Mouse (Mus musculus): ENCODE data around the gene Prpf39. TPM values are rescaled to one million over a fixed set of nuclear protein-coding genes. Genes with fewer than 3 reads are reported as not detected.

Prpf39 gene
- polyA plus RNA-seq, 1 experiment from 2014 or later: 34.4 TPM

GRCm38 (mm10) chr12:65048799-65049198 lies 12.7 kb downstream of the Prpf39 start:
- Histone ChIP-seq H3K9ac (ENCODE audit: low read depth, low read length) (no peak overlapping the region), H3K4me3 (replicated peaks; ENCODE audit: low read depth, low read length) (no peak overlapping the region), H3K27ac (no peak overlapping the region), H3K4me2 (ENCODE audit: low read length) (no peak overlapping the region), H3K36me3 (ENCODE audit: insufficient read depth, low read length) (peaks cover 17% of the 10 kb centered on the region), H3K9me3 (replicated peaks; ENCODE audit: low read length) (no peaks in the 10 kb centered on the region), H3K4me1 (replicated peaks; ENCODE audit: insufficient read depth, low read length) (no peaks in the 10 kb centered on the region), H3K27me3 (ENCODE audit: insufficient read depth, low read length) (no peaks in the 10 kb centered on the region)
- ATAC-seq (replicated peaks; ENCODE audit: low FRiP score, low read depth) (no peak), DNase-seq (ENCODE audit: low spot score) (no peak)
- no peak for TF ChIP-seq CTCF (IDR thresholded peaks at IDR 0.05; ENCODE audit: low read depth)

GRCm38 (mm10) chr12:65058203-65058602 lies 22.1 kb downstream of the Prpf39 start:
- WGBS: 80% methylated on average over 2 of the region's 2 CpGs
- ATAC-seq (replicated peaks; ENCODE audit: low FRiP score, low read depth) (no peak), DNase-seq (ENCODE audit: low spot score) (no peak)
- Histone ChIP-seq H3K36me3 (ENCODE audit: insufficient read depth, low read length) (peaks cover 42% of the 10 kb centered on the region), H3K9ac (ENCODE audit: low read depth, low read length) (no peak overlapping the region), H3K4me3 (replicated peaks; ENCODE audit: low read depth, low read length) (no peak overlapping the region), H3K9me3 (replicated peaks; ENCODE audit: low read length) (no peaks in the 10 kb centered on the region), H3K27me3 (ENCODE audit: insufficient read depth, low read length) (no peaks in the 10 kb centered on the region), H3K4me1 (replicated peaks; ENCODE audit: insufficient read depth, low read length) (no peaks in the 10 kb centered on the region), H3K27ac (no peak overlapping the region), H3K4me2 (ENCODE audit: low read length) (no peak overlapping the region)
- TF ChIP-seq CTCF (IDR thresholded peaks at IDR 0.05; ENCODE audit: low read depth): no peak

GRCm38 (mm10) chr12:65061082-65061481 lies 24.9 kb downstream of the Prpf39 start:
- no peaks in the 10 kb centered on the region for H3K4me1 ChIP-seq (replicated peaks; ENCODE audit: insufficient read depth, low read length)
- no peak overlapping the region for H3K27ac ChIP-seq
- H3K4me2 ChIP-seq (ENCODE audit: low read length): no peak overlapping the region
- DNase-seq (ENCODE audit: low spot score) (no peak), ATAC-seq (replicated peaks; ENCODE audit: low FRiP score, low read depth) (no peak)
- peaks cover 38% of the 10 kb centered on the region for H3K36me3 ChIP-seq (ENCODE audit: insufficient read depth, low read length)
- no peak overlapping the region for H3K4me3 ChIP-seq (replicated peaks; ENCODE audit: low read depth, low read length)
- H3K9ac ChIP-seq (ENCODE audit: low read depth, low read length): no peak overlapping the region
- no peak for TF ChIP-seq CTCF (IDR thresholded peaks at IDR 0.05; ENCODE audit: low read depth)
- H3K27me3 ChIP-seq (ENCODE audit: insufficient read depth, low read length): no peaks in the 10 kb centered on the region
- H3K9me3 ChIP-seq (replicated peaks; ENCODE audit: low read length): no peaks in the 10 kb centered on the region

DNA sequence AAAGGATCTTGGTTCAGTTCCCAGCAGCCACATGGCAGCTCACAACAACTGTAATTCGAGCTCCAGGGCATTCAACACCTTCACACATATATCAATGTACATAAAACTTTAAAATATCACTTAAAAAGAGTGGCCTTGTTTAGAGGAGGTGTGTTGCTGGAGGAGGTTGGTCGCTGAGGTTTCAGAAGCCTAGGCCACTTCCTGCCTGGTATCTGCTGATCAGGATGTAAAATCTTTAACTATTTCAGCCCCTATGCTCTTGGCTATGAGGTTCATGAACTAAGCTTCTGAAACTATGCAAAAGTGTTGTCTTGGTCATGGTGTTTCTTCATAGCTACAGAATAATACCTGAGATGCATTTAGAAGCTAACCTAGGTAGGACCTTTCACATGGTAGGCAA lies 29.1 kb downstream of the Prpf39 start:
- 40% methylated on average over 2 of the region's 2 CpGs for WGBS
- no peak for TF ChIP-seq CTCF (IDR thresholded peaks at IDR 0.05; ENCODE audit: low read depth)
- H3K4me2 ChIP-seq (ENCODE audit: low read length): no peak overlapping the region
- no peak overlapping the region for H3K27ac ChIP-seq
- H3K9ac ChIP-seq (ENCODE audit: low read depth, low read length): no peak overlapping the region
- H3K9me3 ChIP-seq (replicated peaks; ENCODE audit: low read length): no peaks in the 10 kb centered on the region
- no peaks in the 10 kb centered on the region for H3K27me3 ChIP-seq (ENCODE audit: insufficient read depth, low read length)
- H3K4me1 ChIP-seq (replicated peaks; ENCODE audit: insufficient read depth, low read length): no peaks in the 10 kb centered on the region
- H3K4me3 ChIP-seq (replicated peaks; ENCODE audit: low read depth, low read length): no peak overlapping the region
- ATAC-seq (replicated peaks; ENCODE audit: low FRiP score, low read depth) (no peak), DNase-seq (ENCODE audit: low spot score) (no peak)
- peaks cover 36% of the 10 kb centered on the region for H3K36me3 ChIP-seq (ENCODE audit: insufficient read depth, low read length)

- Histone ChIP-seq H3K36me3 (ENCODE audit: insufficient read depth, low read length) (peaks cover 32% of the 10 kb centered on the region), H3K4me1 (replicated peaks; ENCODE audit: insufficient read depth, low read length) (no peaks in the 10 kb centered on the region), H3K9ac (ENCODE audit: low read depth, low read length) (no peak overlapping the region), H3K4me2 (ENCODE audit: low read length) (no peak overlapping the region), H3K27ac (no peak overlapping the region), H3K27me3 (ENCODE audit: insufficient read depth, low read length) (no peaks in the 10 kb centered on the region), H3K4me3 (replicated peaks; ENCODE audit: low read depth, low read length) (no peak overlapping the region), H3K9me3 (replicated peaks; ENCODE audit: low read length) (no peaks in the 10 kb centered on the region)
- WGBS: 69% methylated on average over 3 of the region's 3 CpGs
- no peak for TF ChIP-seq CTCF (IDR thresholded peaks at IDR 0.05; ENCODE audit: low read depth)
- ATAC-seq (replicated peaks; ENCODE audit: low FRiP score, low read depth) (no peak), DNase-seq (ENCODE audit: low spot score) (no peak)
These were observed 30.1 kb downstream of the Prpf39 start for GRCm38 (mm10) chr12:65066234-65066633.

- TF ChIP-seq CTCF (IDR thresholded peaks at IDR 0.05; ENCODE audit: low read depth): no peak
- H3K36me3 ChIP-seq (ENCODE audit: insufficient read depth, low read length): peaks cover 19% of the 10 kb centered on the region; the same call in 1 of the 2 replicates
These were observed 32.3 kb downstream of the Prpf39 start for GRCm38 (mm10) chr12:65068409-65068808.

More at GRCm38 (mm10) chr12:65068409-65068808, 32.3 kb downstream of the Prpf39 start:
- Histone ChIP-seq H3K4me1 (replicated peaks; ENCODE audit: insufficient read depth, low read length) (no peaks in the 10 kb centered on the region), H3K27ac (no peak overlapping the region), H3K9ac (ENCODE audit: low read depth, low read length) (no peak overlapping the region), H3K9me3 (replicated peaks; ENCODE audit: low read length) (no peaks in the 10 kb centered on the region), H3K4me3 (replicated peaks; ENCODE audit: low read depth, low read length) (no peak overlapping the region), H3K4me2 (ENCODE audit: low read length) (no peak overlapping the region), H3K27me3 (ENCODE audit: insufficient read depth, low read length) (no peaks in the 10 kb centered on the region)
- ATAC-seq (replicated peaks; ENCODE audit: low FRiP score, low read depth): no peak
- 65% methylated on average over 4 of the region's 4 CpGs for WGBS
- DNase-seq (ENCODE audit: low spot score): no peak

Measured in kidney, postnatal 0 days (tissue).